Mouse (Mus musculus) hindbrain, embryonic 16.5 days (tissue): ENCODE results near the gene March6. TPM values are rescaled to one million over a fixed set of nuclear protein-coding genes. Genes with fewer than 3 reads are reported as not detected.

ENCODE experiments used
- ATAC-seq: fragments of 200-750 bp; cut with Nextera tagmentation; 2 replicates; pipeline ENCODE4 v1.8.0; 2017; ENCODE audit warnings: moderate TSS enrichment, moderate library complexity
- H3K27ac ChIP-seq: fragments of 300-500 bp; sonication (generic); 2 replicates; pipeline ENCODE4 v1.5.1; 2014; ENCODE audit warnings: low read depth, mild to moderate bottlenecking, control low read depth, low read length, moderate library complexity
- H3K27me3 ChIP-seq: fragments of 300-500 bp; sonication (generic); replicated peaks from 2 replicates; pipeline ENCODE4 v1.6.1; 2014; ENCODE audit warnings: low read length; ENCODE audit not compliant: control insufficient read depth, insufficient read depth
- H3K36me3 ChIP-seq: fragments of 300-500 bp; sonication (generic); 2 replicates; pipeline ENCODE4 v1.6.1; 2014; ENCODE audit warnings: mild to moderate bottlenecking, low read length, moderate library complexity, mixed read lengths; ENCODE audit not compliant: control insufficient read depth, insufficient read depth
- H3K4me1 ChIP-seq: fragments of 300-500 bp; sonication (generic); 2 replicates; pipeline ENCODE4 v1.6.1; 2014; ENCODE audit warnings: low read depth, low read length; ENCODE audit not compliant: control insufficient read depth, insufficient read depth
- H3K4me2 ChIP-seq: fragments of 300-500 bp; sonication (generic); 2 replicates; pipeline ENCODE4 v1.6.1; 2014; ENCODE audit warnings: mild to moderate bottlenecking, low read length, control low read depth, moderate library complexity
- H3K4me3 ChIP-seq: fragments of 300-500 bp; sonication (generic); 2 replicates; pipeline ENCODE4 v1.5.1; 2014; ENCODE audit warnings: mild to moderate bottlenecking, low read length, control low read depth, moderate library complexity
- H3K9ac ChIP-seq: fragments of 300-500 bp; sonication (generic); 2 replicates; pipeline ENCODE4 v1.6.1; 2014; ENCODE audit warnings: low read depth, mild to moderate bottlenecking, control low read depth, low read length, moderate library complexity
- H3K9me3 ChIP-seq: fragments of 300-500 bp; sonication (generic); 2 replicates; pipeline ENCODE4 v1.6.1; 2014; ENCODE audit warnings: mild to moderate bottlenecking, low read length, moderate library complexity; ENCODE audit not compliant: control insufficient read depth
- WGBS: fragments of 180-500 bp; shearing (Covaris S2); extraction: QIAGEN DNeasy Blood & Tissue Kit; methylation state at CpG from one replicate; pipeline ENCODE4 v1.1.7; 2014; 5-methylcytosine and 5-hydroxymethylcytosine counted together
- polyA plus RNA-seq: library from polyadenylated mRNA; unstranded; fragments of >200 nt; fragmentation: Nextera tagmentation; extraction: Ambion mirVana; gene quantifications from 2 replicates; pipeline ENCODE4 v1.2.1, GENCODE M21; 2015

Gene March6
- polyA plus RNA-seq, 1 experiment from 2014 or later = 68.3 TPM

GRCm38 (mm10) chr15:31407490-31407889, 123.4 kb downstream of the March6 start:
- Histone ChIP-seq H3K4me2 (no peak overlapping the region), H3K9ac (no peak overlapping the region), H3K9me3 (no peaks in the 10 kb centered on the region), H3K36me3 (no peaks in the 10 kb centered on the region), H3K27ac (no peak overlapping the region), H3K27me3 (no peaks in the 10 kb centered on the region), H3K4me1 (no peaks in the 10 kb centered on the region), H3K4me3 (no peak overlapping the region)
- 80% methylated on average over 4 of the region's 4 CpGs for WGBS
- ATAC-seq = no peak

- no peaks in the 10 kb centered on the region for H3K27me3 ChIP-seq
- H3K4me3 ChIP-seq = no peak overlapping the region
- ATAC-seq = no peak
- H3K9me3 ChIP-seq = no peaks in the 10 kb centered on the region
- H3K4me2 ChIP-seq = no peak overlapping the region
- peaks cover 3% of the 10 kb centered on the region; the same call in 1 of the 2 replicates for H3K4me1 ChIP-seq
- no peaks in the 10 kb centered on the region for H3K36me3 ChIP-seq
- H3K27ac ChIP-seq = no peak overlapping the region
- H3K9ac ChIP-seq = no peak overlapping the region
- WGBS = 87% methylated on average over 5 of the region's 5 CpGs
Measured at GRCm38 (mm10) chr15:31406881-31407280, 124.0 kb downstream of the March6 start.

Other genes with a start within 250 kb of the March6 start
- 0.98 and 1.2 TPM in 2 replicates for gene Ankrd33b, start 163.3 kb downstream of the March6 start, polyA plus RNA-seq
- gene Ropn1l, start 77.3 kb downstream of the March6 start, polyA plus RNA-seq = 2.0 and 2.9 TPM in 2 replicates
- 16.0 and 17.1 TPM in 2 replicates for gene Cmbl, start 34.3 kb upstream of the March6 start, polyA plus RNA-seq
- 484 and 486 TPM in 2 replicates for gene Cct5, start 70.8 kb upstream of the March6 start, polyA plus RNA-seq
- gene Fam173b, start 70.8 kb upstream of the March6 start, polyA plus RNA-seq = 11.0 TPM in 2 replicates